Mouse (Mus musculus) thymus, adult 18-20 months (tissue): ENCODE measurements around the gene Aff1.

Experiments used
- DNase-seq, 2 experiments: peaks; one replicate each; pipeline ENCODE4 v3.0.0; 2022; ENCODE audit warnings: mixed read lengths in 2 of 2

Aff1 gene

GRCm38 (mm10) chr5:103843938-103844337 lies 151.8 kb downstream of the Aff1 start:
- peak in 1 of 2 experiments; percentile 40 for DNase-seq

- DNase-seq, result no peak
Observed at GRCm38 (mm10) chr5:103845418-103846153, 153.4 kb downstream of the Aff1 start.

- DNase-seq, result no peak
Observed at GRCm38 (mm10) chr5:103846154-103846551, 154.0 kb downstream of the Aff1 start.

GRCm38 (mm10) chr5:103846609-103847008 lies 154.4 kb downstream of the Aff1 start:
- no peak for DNase-seq

GRCm38 (mm10) chr5:103848546-103848945 lies 156.4 kb downstream of the Aff1 start:
- DNase-seq, result no peak

GRCm38 (mm10) chr5:103852756-103853549 lies 160.8 kb downstream of the Aff1 start:
- DNase-seq, result no peak

- DNase-seq, result no peak
Observed at GRCm38 (mm10) chr5:103854041-103854806, 162.1 kb downstream of the Aff1 start.

- no peak for DNase-seq
Observed at GRCm38 (mm10) chr5:103854807-103855194, 162.6 kb downstream of the Aff1 start.

- no peak for DNase-seq
Observed at GRCm38 (mm10) chr5:103855483-103856211, 163.5 kb downstream of the Aff1 start.

- DNase-seq, result no peak
Observed at GRCm38 (mm10) chr5:103856286-103857009, 164.3 kb downstream of the Aff1 start.

- no peak for DNase-seq
Observed at GRCm38 (mm10) chr5:103857151-103857550, 165.0 kb downstream of the Aff1 start.

- DNase-seq, result no peak
Observed at GRCm38 (mm10) chr5:103860622-103861021, 168.4 kb downstream of the Aff1 start.

GRCm38 (mm10) chr5:103863759-103864158 lies 171.6 kb downstream of the Aff1 start:
- DNase-seq, result no peak

- DNase-seq, result no peak
Observed at GRCm38 (mm10) chr5:103889766-103890165, 197.6 kb downstream of the Aff1 start.

GRCm38 (mm10) chr5:103898310-103898709 lies 206.1 kb downstream of the Aff1 start:
- no peak for DNase-seq
